Mouse (Mus musculus): ENCODE results near the gene Atp5e. TPM values are rescaled to one million over a fixed set of nuclear protein-coding genes. Genes with fewer than 3 reads are reported as not detected.

Atp5e gene
- polyA plus RNA-seq, 1 experiment from 2014 or later = 652 TPM

DNA sequence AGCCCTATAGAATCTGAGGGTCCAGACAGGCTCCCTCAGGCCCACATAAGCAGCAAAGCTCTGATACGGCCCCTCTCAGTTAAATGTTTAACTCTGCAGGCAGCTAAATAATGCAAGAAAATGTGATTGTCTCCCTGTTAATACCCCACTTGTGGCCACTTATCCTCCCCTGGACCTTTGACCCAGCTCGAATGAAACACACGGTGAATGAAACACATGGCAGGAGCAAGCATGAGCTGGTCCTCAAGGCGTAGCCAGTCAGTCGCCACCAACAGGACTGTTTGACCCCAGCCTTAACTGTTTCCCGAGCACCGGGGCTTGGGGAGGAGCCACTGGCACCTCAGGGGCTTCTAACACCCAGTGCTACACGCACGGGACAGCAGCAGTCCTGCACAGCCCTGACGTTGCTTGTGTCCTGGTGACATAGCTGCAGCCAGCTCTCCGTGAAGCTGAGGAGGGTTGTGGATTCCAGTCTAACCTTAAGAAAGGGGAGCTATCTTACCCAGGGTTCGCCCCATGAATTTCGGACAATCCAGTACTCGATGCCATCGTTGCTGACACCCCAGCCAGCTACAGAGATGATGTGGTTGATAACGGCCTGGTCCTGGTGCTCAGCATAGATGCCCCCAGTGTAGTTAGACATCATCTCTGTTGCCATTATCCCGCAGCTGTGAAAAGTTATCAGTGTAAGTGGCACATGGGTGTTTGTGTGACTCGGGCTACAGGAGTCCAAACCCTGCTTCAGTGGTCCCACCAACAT, 35.6 kb downstream of the Atp5e start:
- Histone ChIP-seq H3K27me3 (replicated peaks; ENCODE audit: insufficient read depth, low read length) (no peaks in the 10 kb centered on the region), H3K27ac (ENCODE audit: low read length) (no peak overlapping the region), H3K36me3 (ENCODE audit: insufficient read depth, low read length) (peaks cover 43% of the 10 kb centered on the region), H3K4me1 (ENCODE audit: insufficient read depth, low read depth, low read length) (no peaks in the 10 kb centered on the region), H3K9ac (replicated peaks; ENCODE audit: low read depth) (no peak overlapping the region), H3K4me2 (replicated peaks; ENCODE audit: low read depth, low read length) (no peak overlapping the region), H3K4me3 (ENCODE audit: low read depth, low read length) (no peak overlapping the region), H3K9me3 (ENCODE audit: low read length) (no peaks in the 10 kb centered on the region)
- no peak for DNase-seq (ENCODE audit: low spot score)
- no peak for TF ChIP-seq CTCF (IDR thresholded peaks at IDR 0.05)
- no peak for TF ChIP-seq EP300 (IDR thresholded peaks at IDR 0.05)
- 72% methylated on average over 18 of the region's 18 CpGs for WGBS
- no peak for ATAC-seq

DNA sequence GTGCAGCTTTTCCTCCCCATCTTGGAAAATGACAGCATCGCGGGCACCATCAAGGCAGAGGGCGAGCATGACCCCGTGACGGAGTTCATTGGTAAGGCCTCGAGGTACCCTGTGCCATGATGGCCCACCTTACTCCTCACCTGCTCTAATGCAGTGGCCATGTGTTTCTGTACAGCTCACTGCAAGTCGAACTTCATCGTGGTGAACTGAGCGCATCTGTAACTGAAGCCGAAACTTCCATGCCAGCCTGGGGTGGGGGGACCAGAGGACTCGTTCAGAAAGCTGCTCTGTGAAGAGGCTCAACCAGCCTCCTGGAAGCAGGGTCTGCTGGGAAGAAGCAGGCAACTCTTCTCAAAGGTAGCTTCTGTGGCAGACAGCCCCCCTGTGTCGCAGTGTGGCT, 37.0 kb downstream of the Atp5e start:
- Histone ChIP-seq H3K9me3 (ENCODE audit: low read length) (no peaks in the 10 kb centered on the region), H3K4me3 (ENCODE audit: low read depth, low read length) (no peak overlapping the region), H3K4me1 (ENCODE audit: insufficient read depth, low read depth, low read length) (no peaks in the 10 kb centered on the region), H3K36me3 (ENCODE audit: insufficient read depth, low read length) (peaks cover 48% of the 10 kb centered on the region), H3K4me2 (replicated peaks; ENCODE audit: low read depth, low read length) (no peak overlapping the region), H3K27me3 (replicated peaks; ENCODE audit: insufficient read depth, low read length) (no peaks in the 10 kb centered on the region), H3K27ac (ENCODE audit: low read length) (no peak overlapping the region), H3K9ac (replicated peaks; ENCODE audit: low read depth) (no peak overlapping the region)
- ATAC-seq = no peak
- DNase-seq (ENCODE audit: low spot score) = no peak
- no peak for TF ChIP-seq EP300 (IDR thresholded peaks at IDR 0.05)
- no peak for TF ChIP-seq CTCF (IDR thresholded peaks at IDR 0.05)
- 89% methylated on average over 12 of the region's 12 CpGs for WGBS

GRCm38 (mm10) chr2:174424301-174425085, 39.4 kb downstream of the Atp5e start:
- Histone ChIP-seq H3K27me3 (replicated peaks; ENCODE audit: insufficient read depth, low read length) (no peaks in the 10 kb centered on the region), H3K4me3 (ENCODE audit: low read depth, low read length) (no peak overlapping the region), H3K9ac (replicated peaks; ENCODE audit: low read depth) (no peak overlapping the region), H3K36me3 (ENCODE audit: insufficient read depth, low read length) (peaks cover 48% of the 10 kb centered on the region), H3K4me2 (replicated peaks; ENCODE audit: low read depth, low read length) (no peak overlapping the region), H3K9me3 (ENCODE audit: low read length) (no peaks in the 10 kb centered on the region), H3K4me1 (ENCODE audit: insufficient read depth, low read depth, low read length) (no peaks in the 10 kb centered on the region), H3K27ac (ENCODE audit: low read length) (no peak overlapping the region)
- ATAC-seq (no peak), DNase-seq (ENCODE audit: low spot score) (no peak)
- TF ChIP-seq EP300 (IDR thresholded peaks at IDR 0.05) (no peak), CTCF (IDR thresholded peaks at IDR 0.05) (no peak)
- WGBS = 86% methylated on average over 11 of the region's 11 CpGs

GRCm38 (mm10) chr2:174421107-174421506, 42.8 kb downstream of the Atp5e start:
- Histone ChIP-seq H3K4me1 (ENCODE audit: insufficient read depth, low read depth, low read length) (peaks cover 6% of the 10 kb centered on the region; the same call in 1 of the 2 replicates), H3K4me2 (replicated peaks; ENCODE audit: low read depth, low read length) (no peak overlapping the region), H3K27ac (ENCODE audit: low read length) (no peak overlapping the region), H3K9ac (replicated peaks; ENCODE audit: low read depth) (no peak overlapping the region), H3K4me3 (ENCODE audit: low read depth, low read length) (no peak overlapping the region), H3K9me3 (ENCODE audit: low read length) (no peaks in the 10 kb centered on the region), H3K36me3 (ENCODE audit: insufficient read depth, low read length) (peaks cover 25% of the 10 kb centered on the region; the same call in 1 of the 2 replicates), H3K27me3 (replicated peaks; ENCODE audit: insufficient read depth, low read length) (no peaks in the 10 kb centered on the region)
- DNase-seq (ENCODE audit: low spot score) (no peak), ATAC-seq (no peak)
- no peak for TF ChIP-seq CTCF (IDR thresholded peaks at IDR 0.05)
- no peak for TF ChIP-seq EP300 (IDR thresholded peaks at IDR 0.05)
- WGBS = 75% methylated on average over 6 of the region's 6 CpGs

DNA sequence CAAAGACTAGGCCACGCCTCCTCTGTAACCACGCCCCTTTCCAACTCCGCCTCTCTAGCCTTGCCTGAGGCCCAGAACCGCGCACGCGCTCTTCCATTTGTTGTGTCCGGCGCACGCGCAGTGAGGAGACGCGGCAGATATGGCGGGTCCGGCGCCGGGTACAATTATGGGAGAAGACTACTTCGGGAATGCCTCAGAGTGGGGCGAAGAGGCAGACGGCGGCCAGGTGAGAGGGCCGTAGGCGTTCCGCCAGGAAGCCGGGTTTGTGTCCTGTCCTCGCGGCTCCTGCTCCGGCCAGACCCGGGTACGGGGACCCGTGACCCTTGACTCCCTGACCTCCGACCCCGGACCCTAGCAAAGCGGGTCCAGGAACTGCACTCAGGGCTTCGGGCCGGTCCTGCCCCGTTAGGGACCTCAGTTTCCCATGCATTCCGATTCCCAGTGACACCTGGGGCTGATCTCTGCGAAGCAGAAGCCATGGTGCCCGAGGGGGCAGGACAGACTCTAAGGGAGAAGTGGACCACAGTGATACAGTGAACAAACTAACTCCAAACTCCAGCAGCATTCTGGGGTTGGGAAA, 48.1 kb downstream of the Atp5e start, which contains the start of gene Nelfcd:
Gene Nelfcd (plus strand): TSS at position 74 of the 580 bp plus-strand sequence.
- DNase-seq (ENCODE audit: low spot score) = peak; percentile 99
- Histone ChIP-seq H3K9me3 (ENCODE audit: low read length) (no peaks in the 10 kb centered on the region), H3K27ac (ENCODE audit: low read length) (peak within 1 kb of the TSS; percentile 71; the same call in 1 of the 2 replicates), H3K9ac (replicated peaks; ENCODE audit: low read depth) (peak within 1 kb of the TSS; percentile 76), H3K36me3 (ENCODE audit: insufficient read depth, low read length) (no peaks in the 10 kb centered on the region), H3K4me1 (ENCODE audit: insufficient read depth, low read depth, low read length) (peaks cover 8% of the 10 kb centered on the region; the same call in 1 of the 2 replicates), H3K27me3 (replicated peaks; ENCODE audit: insufficient read depth, low read length) (no peaks in the 10 kb centered on the region), H3K4me2 (replicated peaks; ENCODE audit: low read depth, low read length) (peak within 1 kb of the TSS; percentile 88), H3K4me3 (ENCODE audit: low read depth, low read length) (peak within 1 kb of the TSS; percentile 91)
- TF ChIP-seq EP300 (IDR thresholded peaks at IDR 0.05) (no peak), CTCF (IDR thresholded peaks at IDR 0.05) (no peak)
- under 1% methylated on average over 38 of the region's 40 CpGs for WGBS
- ATAC-seq = peak; percentile 94

Measured in lung, postnatal 0 days (tissue).